Mouse (Mus musculus): ENCODE results near the gene Zbtb17.

DNA sequence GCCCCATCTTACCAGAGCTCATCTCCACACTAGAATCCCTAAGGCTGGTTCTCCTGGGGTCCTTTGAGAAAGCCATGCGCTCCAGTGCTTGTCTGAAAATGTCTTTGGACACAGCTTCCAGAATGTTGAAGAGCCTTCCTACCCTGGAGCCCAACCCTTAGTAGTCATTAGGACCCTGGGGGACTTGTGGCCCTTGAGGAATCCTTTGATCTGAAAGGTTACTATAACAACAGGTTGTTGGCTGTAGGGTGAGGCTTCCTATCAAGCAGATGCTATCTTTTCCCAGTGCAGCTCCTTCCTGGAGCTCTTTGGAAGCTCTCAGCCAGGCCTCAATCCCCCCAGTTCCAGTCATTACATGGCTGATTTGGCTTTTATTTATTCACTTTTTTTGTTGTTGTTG lies 8.5 kb upstream of the Zbtb17 start, which contains the start of gene Srarp:
- TF ChIP-seq POLR2A (IDR thresholded peaks at IDR 0.05; ENCODE audit: insufficient read length, low read depth) (no peak), USF1 (IDR thresholded peaks at IDR 0.05; ENCODE audit: low read depth) (no peak), E2F4 (IDR thresholded peaks at IDR 0.05; ENCODE audit: insufficient read depth) (no peak), MAX (IDR thresholded peaks at IDR 0.05; ENCODE audit: low read depth) (no peak), POLR2AphosphoS2 (IDR thresholded peaks at IDR 0.05; ENCODE audit: insufficient read length, low read depth) (no peak), TCF12 (IDR thresholded peaks at IDR 0.05; ENCODE audit: insufficient read depth, poor library complexity, severe bottlenecking) (no peak), SRF (IDR thresholded peaks at IDR 0.05; ENCODE audit: control insufficient read depth, insufficient read length, low read depth) (no peak), MYOD1 (IDR thresholded peaks at IDR 0.05; ENCODE audit: control insufficient read depth in 1 of 3, insufficient read length in 2 of 3, low read depth in 2 of 3) (no peak)
